Mouse (Mus musculus) midbrain, embryonic 11.5 days (tissue): ENCODE measurements around the gene Col27a1. TPM values are rescaled to one million over a fixed set of nuclear protein-coding genes. Genes with fewer than 3 reads are reported as not detected.
"Not testable (repeated sequence)": the region's sequence is repeated elsewhere in the genome, so short reads cannot be mapped to it uniquely, and the experiment has no call there.

Experiments
- ATAC-seq: fragments of 200-750 bp; cut with Nextera tagmentation; 2 replicates; pipeline ENCODE4 v1.8.0; 2017; ENCODE audit warnings: moderate TSS enrichment, moderate library complexity; ENCODE audit not compliant: low FRiP score
- DNase-seq: peaks from one replicate; pipeline ENCODE4 v3.0.0; 2015; ENCODE audit warnings: low spot score; ENCODE audit errors: missing footprints
- H3K27ac ChIP-seq: fragments of 300-500 bp; sonication (generic); 2 replicates; pipeline ENCODE4 v1.5.1; 2014; ENCODE audit warnings: low read depth, low read length
- H3K27me3 ChIP-seq: fragments of 300-500 bp; sonication (generic); 2 replicates; pipeline ENCODE4 v1.6.1; 2014; ENCODE audit warnings: mild to moderate bottlenecking, low read length, moderate library complexity, mixed read lengths; ENCODE audit not compliant: control insufficient read depth, insufficient read depth
- H3K36me3 ChIP-seq: fragments of 300-500 bp; sonication (generic); 2 replicates; pipeline ENCODE4 v1.6.1; 2014; ENCODE audit warnings: mild to moderate bottlenecking, low read length, moderate library complexity, mixed read lengths; ENCODE audit not compliant: control insufficient read depth, insufficient read depth
- H3K4me1 ChIP-seq: fragments of 300-500 bp; sonication (generic); 2 replicates; pipeline ENCODE4 v1.6.1; 2014; ENCODE audit warnings: low read length; ENCODE audit not compliant: control insufficient read depth, insufficient read depth
- H3K4me2 ChIP-seq: fragments of 300-500 bp; sonication (generic); 2 replicates; pipeline ENCODE4 v1.6.1; 2014; ENCODE audit warnings: mild to moderate bottlenecking, moderate library complexity
- H3K4me3 ChIP-seq: fragments of 300-500 bp; sonication (generic); 2 replicates; pipeline ENCODE4 v1.5.1; 2014; ENCODE audit warnings: low read depth, low read length
- H3K9ac ChIP-seq: fragments of 300-500 bp; sonication (generic); 2 replicates; pipeline ENCODE4 v1.6.1; 2014; ENCODE audit warnings: low read length
- H3K9me3 ChIP-seq: fragments of 300-500 bp; sonication (generic); 2 replicates; pipeline ENCODE4 v1.6.1; 2016; ENCODE audit warnings: low read length; ENCODE audit not compliant: control insufficient read depth
- WGBS: fragments of 180-500 bp; shearing (Covaris S2); extraction: QIAGEN DNeasy Blood & Tissue Kit; methylation state at CpG from one replicate; pipeline ENCODE4 v1.1.7; 2014; 5-methylcytosine and 5-hydroxymethylcytosine counted together
- polyA plus RNA-seq: library from polyadenylated mRNA; unstranded; fragments of >200 nt; fragmentation: Nextera tagmentation; extraction: Ambion mirVana; gene quantifications from 2 replicates; pipeline ENCODE4 v1.2.1, GENCODE M21; 2014

Col27a1 gene
- polyA plus RNA-seq, 1 experiment from 2014 or later, result 2.3 TPM

- peak; percentile 77 for ATAC-seq
- H3K4me2 ChIP-seq, result no peak overlapping the region
- no peaks in the 10 kb centered on the region for H3K36me3 ChIP-seq
- WGBS, result 34% methylated on average over 21 of the region's 21 CpGs
- no peak overlapping the region for H3K27ac ChIP-seq
- no peaks in the 10 kb centered on the region for H3K4me1 ChIP-seq
- H3K9me3 ChIP-seq, result no peaks in the 10 kb centered on the region
- no peak overlapping the region for H3K9ac ChIP-seq
- no peaks in the 10 kb centered on the region for H3K27me3 ChIP-seq
- no peak overlapping the region for H3K4me3 ChIP-seq
- peak; percentile 99 for DNase-seq
These were observed 93.6 kb downstream of the Col27a1 start for GRCm38 (mm10) chr4:63307175-63308062.

- H3K9me3 ChIP-seq, result no peaks in the 10 kb centered on the region
- H3K4me1 ChIP-seq, result no peaks in the 10 kb centered on the region
- no peak for DNase-seq
- no peaks in the 10 kb centered on the region for H3K27me3 ChIP-seq
- H3K4me3 ChIP-seq, result no peak overlapping the region
- no peaks in the 10 kb centered on the region for H3K36me3 ChIP-seq
- ATAC-seq, result no peak
- 77% methylated on average over 3 of the region's 3 CpGs for WGBS
- H3K27ac ChIP-seq, result no peak overlapping the region
- no peak overlapping the region for H3K4me2 ChIP-seq
- no peak overlapping the region for H3K9ac ChIP-seq
These were observed 94.5 kb downstream of the Col27a1 start for GRCm38 (mm10) chr4:63308316-63308715.

GRCm38 (mm10) chr4:63310247-63310855 is 96.5 kb downstream of the Col27a1 start:
- WGBS, result 78% methylated on average over 10 of the region's 10 CpGs
- H3K9ac ChIP-seq, result no peak overlapping the region
- H3K4me3 ChIP-seq, result no peak overlapping the region
- no peaks in the 10 kb centered on the region for H3K27me3 ChIP-seq
- no peak overlapping the region for H3K4me2 ChIP-seq
- H3K27ac ChIP-seq, result no peak overlapping the region
- ATAC-seq, result no peak
- no peaks in the 10 kb centered on the region for H3K4me1 ChIP-seq
- no peaks in the 10 kb centered on the region for H3K36me3 ChIP-seq
- no peaks in the 10 kb centered on the region for H3K9me3 ChIP-seq
- DNase-seq, result peak; percentile 33

- no peak for ATAC-seq
- Histone ChIP-seq H3K4me3 (no peak overlapping the region), H3K27ac (no peak overlapping the region), H3K4me2 (no peak overlapping the region), H3K9ac (no peak overlapping the region), H3K9me3 (no peaks in the 10 kb centered on the region), H3K4me1 (no peaks in the 10 kb centered on the region), H3K36me3 (no peaks in the 10 kb centered on the region), H3K27me3 (no peaks in the 10 kb centered on the region)
- DNase-seq, result peak; percentile 26
- WGBS, result 95% methylated on average over 7 of the region's 7 CpGs
These were observed 97.6 kb downstream of the Col27a1 start for GRCm38 (mm10) chr4:63311426-63311825.

- no peaks in the 10 kb centered on the region for H3K4me1 ChIP-seq
- 79% methylated on average over 5 of the region's 5 CpGs for WGBS
- H3K9me3 ChIP-seq, result no peaks in the 10 kb centered on the region
- no peaks in the 10 kb centered on the region for H3K36me3 ChIP-seq
- no peak overlapping the region for H3K4me2 ChIP-seq
- H3K4me3 ChIP-seq, result no peak overlapping the region
- no peak overlapping the region for H3K9ac ChIP-seq
- no peaks in the 10 kb centered on the region for H3K27me3 ChIP-seq
- ATAC-seq (no peak), DNase-seq (no peak)
- H3K27ac ChIP-seq, result no peak overlapping the region
These were observed 100.3 kb downstream of the Col27a1 start for GRCm38 (mm10) chr4:63314063-63314462.

- Histone ChIP-seq H3K9me3 (no peaks in the 10 kb centered on the region), H3K4me2 (no peak overlapping the region), H3K36me3 (no peaks in the 10 kb centered on the region), H3K9ac (no peak overlapping the region), H3K4me3 (no peak overlapping the region), H3K27me3 (no peaks in the 10 kb centered on the region), H3K4me1 (no peaks in the 10 kb centered on the region), H3K27ac (no peak overlapping the region)
- DNase-seq (no peak), ATAC-seq (no peak)
- whole genome bisulfite sequencing, result 75% methylated on average over 9 of the region's 9 CpGs
These were observed 102.4 kb downstream of the Col27a1 start for GRCm38 (mm10) chr4:63316076-63316746.

GRCm38 (mm10) chr4:63319566-63319965 is 105.8 kb downstream of the Col27a1 start:
- ATAC-seq (peak; percentile 45; the same call in 1 of the 2 replicates), DNase-seq (peak; percentile 97)
- H3K27ac ChIP-seq, H3K4me3 ChIP-seq, H3K9ac ChIP-seq, H3K27me3 ChIP-seq, H3K4me2 ChIP-seq, H3K36me3 ChIP-seq, H3K9me3 ChIP-seq, H3K4me1 ChIP-seq: not testable (repeated sequence)
- 39% methylated on average over 3 of the region's 3 CpGs for WGBS

GRCm38 (mm10) chr4:63323275-63323815 is 109.5 kb downstream of the Col27a1 start:
- no peak overlapping the region for H3K4me2 ChIP-seq
- H3K4me1 ChIP-seq, result no peaks in the 10 kb centered on the region
- no peak overlapping the region for H3K9ac ChIP-seq
- no peaks in the 10 kb centered on the region for H3K36me3 ChIP-seq
- no peaks in the 10 kb centered on the region for H3K9me3 ChIP-seq
- DNase-seq (no peak), ATAC-seq (no peak)
- H3K27me3 ChIP-seq, result no peaks in the 10 kb centered on the region
- H3K4me3 ChIP-seq, result no peak overlapping the region
- H3K27ac ChIP-seq, result no peak overlapping the region
- 83% methylated on average over 8 of the region's 8 CpGs for whole genome bisulfite sequencing

- Histone ChIP-seq H3K27ac (no peak overlapping the region), H3K36me3 (no peaks in the 10 kb centered on the region), H3K27me3 (no peaks in the 10 kb centered on the region), H3K9ac (no peak overlapping the region), H3K4me2 (no peak overlapping the region), H3K4me3 (no peak overlapping the region), H3K4me1 (no peaks in the 10 kb centered on the region), H3K9me3 (no peaks in the 10 kb centered on the region)
- whole genome bisulfite sequencing, result 94% methylated on average over 4 of the region's 4 CpGs
- ATAC-seq (no peak), DNase-seq (no peak)
These were observed 119.6 kb downstream of the Col27a1 start for GRCm38 (mm10) chr4:63333403-63333802.
